Mouse (Mus musculus): Measurements from ENCODE around the gene Bcat2.

DNA sequence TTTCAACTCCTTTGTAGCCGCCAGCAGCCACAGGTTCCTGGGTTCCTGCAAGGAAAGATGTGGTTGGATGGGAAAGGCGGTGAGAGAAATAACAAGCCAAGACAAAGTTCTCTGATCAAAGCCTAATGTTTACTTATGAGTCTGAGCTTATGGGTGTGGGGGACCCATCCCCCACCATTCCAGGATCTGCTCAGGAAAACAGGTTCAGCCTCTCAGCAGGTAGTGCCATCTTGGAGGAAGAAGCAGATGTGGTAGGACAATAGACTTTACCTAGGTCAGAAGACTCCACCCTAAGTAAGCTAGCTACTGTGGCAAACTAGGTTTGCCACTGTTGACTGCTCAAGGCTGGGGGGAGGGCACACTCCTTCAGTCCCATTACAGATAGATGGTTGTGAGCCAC is 5.1 kb upstream of the Bcat2 start:
- no peak for TF ChIP-seq CTCF (IDR thresholded peaks at IDR 0.05; ENCODE audit: low read depth, low read length)
- TF ChIP-seq TAL1 (conservative IDR thresholded peaks at IDR 0.05; ENCODE audit: low read depth, low read length): no peak
- TF ChIP-seq POLR2AphosphoS5 (IDR thresholded peaks at IDR 0.05; ENCODE audit: insufficient replicate concordance, low read depth, low read length): no peak
